Mouse (Mus musculus): ENCODE measurements around the gene Chp2. TPM values are rescaled to one million over a fixed set of nuclear protein-coding genes. Genes with fewer than 3 reads are reported as not detected.
"Not testable (repeated sequence)": the region's sequence is repeated elsewhere in the genome, so short reads cannot be mapped to it uniquely, and the experiment has no call there.

Gene Chp2
- total RNA-seq, 2 experiments from 2014 or later: 4.3 to 5.3 TPM

- DNase-seq (ENCODE audit: low spot score): no peak
These were observed 23.0 kb downstream of the Chp2 start for GRCm38 (mm10) chr7:122242260-122242659.

- DNase-seq (ENCODE audit: low spot score): not testable (repeated sequence)
These were observed 23.4 kb downstream of the Chp2 start for GRCm38 (mm10) chr7:122242744-122243143.

- DNase-seq (ENCODE audit: low spot score): no peak
These were observed 24.9 kb downstream of the Chp2 start for GRCm38 (mm10) chr7:122244166-122244565.

GRCm38 (mm10) chr7:122244584-122244983, 25.3 kb downstream of the Chp2 start:
- no peak for DNase-seq (ENCODE audit: low spot score)

DNA sequence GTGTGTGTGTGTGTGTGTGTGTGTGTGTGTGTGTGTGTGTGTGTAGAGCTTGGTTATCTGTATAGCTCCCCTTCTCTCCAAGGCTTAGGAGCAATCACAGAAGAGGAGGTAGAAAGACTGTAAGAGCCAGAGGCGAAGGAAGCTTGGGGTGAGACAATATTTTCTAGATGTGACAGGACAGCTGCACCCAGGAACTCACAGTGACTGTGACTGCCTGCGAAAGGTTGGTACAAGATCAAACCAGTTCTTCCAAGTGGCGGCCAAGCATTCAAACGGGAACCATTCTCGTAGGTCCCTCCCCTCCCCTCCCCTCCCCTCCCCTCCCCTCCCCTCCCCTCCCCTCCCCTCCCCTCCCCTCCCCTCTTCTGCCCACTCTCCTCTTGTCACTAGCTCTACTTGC, 26.7 kb downstream of the Chp2 start:
- DNase-seq (ENCODE audit: low spot score): no peak

DNA sequence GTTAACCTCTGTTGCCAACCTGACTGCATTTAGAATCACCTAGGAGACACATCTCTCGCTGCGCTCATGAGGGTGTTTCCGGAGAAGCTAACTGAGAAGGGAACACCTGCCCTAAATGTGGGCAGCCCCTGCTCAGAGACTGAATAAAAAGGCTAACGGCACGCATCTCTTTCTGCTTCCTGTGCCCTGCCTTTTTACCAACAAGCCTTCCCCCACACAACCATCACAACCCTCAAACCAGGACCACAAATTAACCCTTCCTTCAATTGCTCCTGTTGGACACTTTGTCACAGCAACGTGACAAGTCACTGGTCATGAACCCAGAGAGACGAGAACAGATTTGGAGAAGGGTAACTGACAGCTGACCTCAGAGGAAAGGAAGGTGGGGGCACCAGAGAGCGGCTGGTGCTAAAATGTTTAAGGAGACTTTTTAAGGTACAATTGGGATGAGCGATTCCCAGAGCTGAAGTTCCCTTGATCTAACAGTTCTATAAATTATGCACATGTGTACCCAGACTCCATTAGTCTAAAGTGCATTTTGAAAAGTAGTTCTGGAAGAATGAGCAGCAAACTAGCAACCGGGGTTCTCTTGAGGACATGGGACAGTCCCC, 28.1 kb downstream of the Chp2 start:
- no peak for DNase-seq (ENCODE audit: low spot score)

DNA sequence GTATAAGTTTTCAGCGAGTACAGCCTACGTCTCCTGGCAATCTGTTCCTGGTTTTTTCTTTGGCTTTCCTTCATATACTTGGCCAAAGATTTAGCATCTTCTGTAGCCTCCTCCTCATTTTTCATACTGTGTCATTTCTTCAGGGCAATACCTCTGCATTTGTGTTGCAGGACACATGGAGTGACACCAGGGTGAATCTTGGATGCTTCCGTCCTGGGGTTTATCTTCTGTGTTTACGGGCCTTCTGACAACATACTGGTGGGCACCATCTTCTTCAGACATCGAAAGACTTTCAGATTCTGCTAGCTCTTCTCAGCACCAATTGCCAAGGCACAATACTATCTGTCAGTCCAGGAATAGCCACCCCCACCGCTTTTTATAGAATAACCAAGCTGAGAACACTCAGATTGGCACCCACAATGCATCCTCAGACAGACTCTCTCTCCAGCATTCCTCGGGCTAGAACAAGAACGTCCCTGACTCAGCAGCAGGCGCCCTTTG, 30.1 kb downstream of the Chp2 start:
- DNase-seq (ENCODE audit: low spot score): no peak

GRCm38 (mm10) chr7:122251197-122252011, 32.1 kb downstream of the Chp2 start:
- peak; percentile 47 for DNase-seq (ENCODE audit: low spot score)

GRCm38 (mm10) chr7:122256722-122257121, 37.4 kb downstream of the Chp2 start:
- no peak for DNase-seq (ENCODE audit: low spot score)

- no peak for DNase-seq (ENCODE audit: low spot score)
These were observed 39.2 kb downstream of the Chp2 start for GRCm38 (mm10) chr7:122258521-122258920.

DNA sequence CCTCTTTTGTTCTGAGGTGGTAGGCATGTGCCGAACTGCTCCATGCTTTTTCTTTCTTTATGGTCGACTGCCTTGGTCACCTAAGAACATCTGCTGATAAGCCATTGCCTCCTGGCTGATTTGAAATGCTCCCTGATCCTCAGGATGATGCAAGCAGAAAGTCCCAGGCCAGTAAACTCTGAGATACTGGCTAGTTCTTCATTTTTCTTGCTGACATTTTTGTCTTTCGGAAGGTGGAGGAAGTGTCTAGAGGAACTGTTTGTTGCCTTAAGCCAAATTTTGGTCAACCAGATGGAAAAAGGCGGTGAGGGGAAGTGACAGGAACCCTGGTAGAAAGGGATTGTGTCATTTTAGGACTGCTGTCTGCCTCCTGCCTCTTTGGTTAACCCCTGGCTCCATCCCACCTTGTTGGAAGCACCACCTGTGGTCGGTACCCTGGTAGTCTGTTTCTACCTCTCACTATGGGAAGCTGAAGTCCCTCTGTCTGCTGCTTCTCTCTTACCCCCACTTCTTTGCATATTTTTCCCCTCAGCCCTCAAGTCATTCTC, 40.8 kb downstream of the Chp2 start:
- DNase-seq (ENCODE audit: low spot score): no peak

GRCm38 (mm10) chr7:122268983-122269486, 49.7 kb downstream of the Chp2 start:
- DNase-seq (ENCODE audit: low spot score): no peak

DNA sequence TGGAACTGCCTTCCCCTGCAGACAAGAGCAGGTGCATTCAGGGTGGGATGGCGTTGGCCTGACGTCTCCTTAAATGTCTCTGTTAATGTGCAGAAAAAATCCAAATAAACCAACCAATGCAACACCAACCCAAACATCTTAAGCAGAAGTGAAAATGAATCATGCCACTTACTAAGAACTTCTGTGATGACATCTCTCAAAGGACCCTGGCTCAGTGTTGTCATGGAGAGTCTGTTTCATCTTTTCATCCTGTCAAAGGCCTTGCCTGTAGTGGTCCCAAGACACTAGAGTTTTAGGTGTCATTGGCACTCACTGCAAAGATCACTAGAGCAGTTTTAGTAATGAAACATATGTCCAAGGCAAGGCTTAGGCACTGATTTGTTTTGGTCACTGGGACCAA, 53.0 kb downstream of the Chp2 start:
- DNase-seq (ENCODE audit: low spot score): no peak

Other genes starting within 250 kb of the Chp2 start
- 10 to 100 TPM; 11.6 TPM for gene Cog7, start 237.8 kb upstream of the Chp2 start, total RNA-seq (2021)
- 10 to 100 TPM; 11.8 to 14.8 TPM for gene Gga2, start 198.3 kb upstream of the Chp2 start, total RNA-seq (2021)
- 10 to 100 TPM; 19.2 to 24.7 TPM for gene Ubfd1, start 152.3 kb upstream of the Chp2 start, total RNA-seq (2021)
- 1 to 10 TPM; 5.9 to 7.3 TPM for gene Ears2, start 152.2 kb upstream of the Chp2 start, total RNA-seq (2021)
- gene Ndufab1, start 117.6 kb upstream of the Chp2 start, total RNA-seq (2021): 100 to 1,000 TPM; 632 to 667 TPM
- under 1 TPM; 0.43 to 0.71 TPM for gene Palb2, start 86.5 kb upstream of the Chp2 start, total RNA-seq (2021)
- gene Dctn5, start 86.5 kb upstream of the Chp2 start, total RNA-seq (2021): 10 to 100 TPM; 16.2 to 16.3 TPM
- under 1 TPM; 0.09 to 0.21 TPM for gene Plk1, start 60.1 kb upstream of the Chp2 start, total RNA-seq (2021)
- not detected for gene Ern2, start 33.3 kb upstream of the Chp2 start, total RNA-seq (2021)
- gene Prkcb, start 69.3 kb downstream of the Chp2 start, total RNA-seq (2021): under 1 TPM; 0.73 to 0.85 TPM

Measured in gastrocnemius, adult 18-20 months (tissue).